Mouse (Mus musculus): Measurements from ENCODE around the gene Gabrr2.
"Not testable (repeated sequence)": the region's sequence is repeated elsewhere in the genome, so short reads cannot be mapped to it uniquely, and the experiment has no call there.

Gabrr2 gene

GRCm38 (mm10) chr4:33071337-33071736 is 8.5 kb downstream of the Gabrr2 start:
- DNase-seq = no peak

GRCm38 (mm10) chr4:33072526-33073161 is 9.8 kb downstream of the Gabrr2 start:
- peak; percentile 32 for DNase-seq

GRCm38 (mm10) chr4:33074406-33074805 is 11.6 kb downstream of the Gabrr2 start:
- no peak for DNase-seq

GRCm38 (mm10) chr4:33074851-33075250 is 12.1 kb downstream of the Gabrr2 start:
- no peak for DNase-seq

- no peak for DNase-seq
Observed at GRCm38 (mm10) chr4:33075776-33076524, 13.2 kb downstream of the Gabrr2 start.

- DNase-seq = no peak
Observed at GRCm38 (mm10) chr4:33077161-33077560, 14.4 kb downstream of the Gabrr2 start.

GRCm38 (mm10) chr4:33077724-33078123 is 14.9 kb downstream of the Gabrr2 start:
- DNase-seq = no peak

- DNase-seq = no peak
Observed at GRCm38 (mm10) chr4:33078492-33078891, 15.7 kb downstream of the Gabrr2 start.

- DNase-seq = no peak
Observed at GRCm38 (mm10) chr4:33099118-33099694, 36.4 kb downstream of the Gabrr2 start.

- DNase-seq = peak; percentile 34
Observed at GRCm38 (mm10) chr4:33109720-33110458, 47.1 kb downstream of the Gabrr2 start.

GRCm38 (mm10) chr4:33110845-33111244 is 48.0 kb downstream of the Gabrr2 start:
- no peak for DNase-seq

- DNase-seq = no peak
Observed at GRCm38 (mm10) chr4:33111358-33111757, 48.6 kb downstream of the Gabrr2 start.

- DNase-seq = not testable (repeated sequence)
Observed at GRCm38 (mm10) chr4:33112866-33113265, 50.1 kb downstream of the Gabrr2 start.

- peak; percentile 75 for DNase-seq
Observed at GRCm38 (mm10) chr4:33119118-33119517, 56.3 kb downstream of the Gabrr2 start.

GRCm38 (mm10) chr4:33124493-33124892 is 61.7 kb downstream of the Gabrr2 start:
- DNase-seq = peak; percentile 20

GRCm38 (mm10) chr4:33125409-33126084 is 62.7 kb downstream of the Gabrr2 start:
- DNase-seq = no peak

GRCm38 (mm10) chr4:33132221-33132620 is 69.4 kb downstream of the Gabrr2 start, which contains the start of gene Gabrr1:
TSS of gene Gabrr1 (plus strand) at chr4:33132521.
- DNase-seq = no peak
